Mouse (Mus musculus): ENCODE results near the gene Retreg1. TPM values are rescaled to one million over a fixed set of nuclear protein-coding genes. Genes with fewer than 3 reads are reported as not detected.

Gene Retreg1
- polyA plus RNA-seq, 1 experiment from 2014 or later, result 2.9 TPM

GRCm38 (mm10) chr15:25930657-25931056 is 87.7 kb downstream of the Retreg1 start:
- no peak overlapping the region for H3K27ac ChIP-seq (replicated peaks; ENCODE audit: low read depth, low read length)
- no peaks in the 10 kb centered on the region for H3K27me3 ChIP-seq (ENCODE audit: control insufficient read depth, insufficient read depth, low read length)
- H3K36me3 ChIP-seq (ENCODE audit: control insufficient read depth, insufficient read depth, low read length), result no peaks in the 10 kb centered on the region
- no peaks in the 10 kb centered on the region for H3K9me3 ChIP-seq (ENCODE audit: control insufficient read depth, low read length)
- no peak for DNase-seq (ENCODE audit: low spot score)
- no peak overlapping the region for H3K4me3 ChIP-seq (ENCODE audit: low read depth, low read length)
- no peak overlapping the region for H3K4me2 ChIP-seq (ENCODE audit: low read depth, severe bottlenecking)
- no peak for ATAC-seq (ENCODE audit: insufficient number of reproducible peaks, low FRiP score, low TSS enrichment, low read depth)
- 94% methylated on average over 5 of the region's 5 CpGs for WGBS
- H3K4me1 ChIP-seq (ENCODE audit: control insufficient read depth, insufficient read depth, low read length), result 0 out of 2 replicates have a peak, but pooled peaks cover 4% of the 10 kb centered on the region
- no peak overlapping the region for H3K9ac ChIP-seq (ENCODE audit: low read length)

GRCm38 (mm10) chr15:25932497-25932896 is 89.5 kb downstream of the Retreg1 start:
- Histone ChIP-seq H3K4me2 (ENCODE audit: low read depth, severe bottlenecking) (no peak overlapping the region), H3K27ac (replicated peaks; ENCODE audit: low read depth, low read length) (no peak overlapping the region), H3K9ac (ENCODE audit: low read length) (no peak overlapping the region), H3K36me3 (ENCODE audit: control insufficient read depth, insufficient read depth, low read length) (no peaks in the 10 kb centered on the region), H3K9me3 (ENCODE audit: control insufficient read depth, low read length) (no peaks in the 10 kb centered on the region), H3K27me3 (ENCODE audit: control insufficient read depth, insufficient read depth, low read length) (no peaks in the 10 kb centered on the region), H3K4me1 (ENCODE audit: control insufficient read depth, insufficient read depth, low read length) (0 out of 2 replicates have a peak, but pooled peaks cover 4% of the 10 kb centered on the region), H3K4me3 (ENCODE audit: low read depth, low read length) (no peak overlapping the region)
- DNase-seq (ENCODE audit: low spot score) (no peak), ATAC-seq (ENCODE audit: insufficient number of reproducible peaks, low FRiP score, low TSS enrichment, low read depth) (no peak)
- WGBS, result 88% methylated on average over 9 of the region's 9 CpGs

GRCm38 (mm10) chr15:25932937-25933684 is 90.1 kb downstream of the Retreg1 start:
- no peaks in the 10 kb centered on the region for H3K9me3 ChIP-seq (ENCODE audit: control insufficient read depth, low read length)
- H3K4me3 ChIP-seq (ENCODE audit: low read depth, low read length), result no peak overlapping the region
- 67% methylated on average over 16 of the region's 16 CpGs for WGBS
- no peak overlapping the region for H3K4me2 ChIP-seq (ENCODE audit: low read depth, severe bottlenecking)
- no peaks in the 10 kb centered on the region for H3K27me3 ChIP-seq (ENCODE audit: control insufficient read depth, insufficient read depth, low read length)
- DNase-seq (ENCODE audit: low spot score), result no peak
- no peaks in the 10 kb centered on the region for H3K36me3 ChIP-seq (ENCODE audit: control insufficient read depth, insufficient read depth, low read length)
- no peak overlapping the region for H3K9ac ChIP-seq (ENCODE audit: low read length)
- ATAC-seq (ENCODE audit: insufficient number of reproducible peaks, low FRiP score, low TSS enrichment, low read depth), result no peak
- H3K27ac ChIP-seq (replicated peaks; ENCODE audit: low read depth, low read length), result no peak overlapping the region
- 0 out of 2 replicates have a peak, but pooled peaks cover 4% of the 10 kb centered on the region for H3K4me1 ChIP-seq (ENCODE audit: control insufficient read depth, insufficient read depth, low read length)

- H3K9me3 ChIP-seq (ENCODE audit: control insufficient read depth, low read length), result no peaks in the 10 kb centered on the region
- no peak for ATAC-seq (ENCODE audit: insufficient number of reproducible peaks, low FRiP score, low TSS enrichment, low read depth)
- WGBS, result 65% methylated on average over 7 of the region's 7 CpGs
Measured at GRCm38 (mm10) chr15:25933685-25934108, 90.7 kb downstream of the Retreg1 start.

GRCm38 (mm10) chr15:25934411-25934810 is 91.4 kb downstream of the Retreg1 start:
- no peaks in the 10 kb centered on the region for H3K9me3 ChIP-seq (ENCODE audit: control insufficient read depth, low read length)
- H3K36me3 ChIP-seq (ENCODE audit: control insufficient read depth, insufficient read depth, low read length), result no peaks in the 10 kb centered on the region
- H3K9ac ChIP-seq (ENCODE audit: low read length), result no peak overlapping the region
- 0 out of 2 replicates have a peak, but pooled peaks cover 2% of the 10 kb centered on the region for H3K4me1 ChIP-seq (ENCODE audit: control insufficient read depth, insufficient read depth, low read length)
- H3K27me3 ChIP-seq (ENCODE audit: control insufficient read depth, insufficient read depth, low read length), result no peaks in the 10 kb centered on the region
- H3K4me3 ChIP-seq (ENCODE audit: low read depth, low read length), result no peak overlapping the region
- no peak for DNase-seq (ENCODE audit: low spot score)
- no peak overlapping the region for H3K27ac ChIP-seq (replicated peaks; ENCODE audit: low read depth, low read length)
- H3K4me2 ChIP-seq (ENCODE audit: low read depth, severe bottlenecking), result no peak overlapping the region
- WGBS, result 75% methylated on average over 7 of the region's 7 CpGs
- ATAC-seq (ENCODE audit: insufficient number of reproducible peaks, low FRiP score, low TSS enrichment, low read depth), result no peak

More at GRCm38 (mm10) chr15:25933685-25934108, 90.7 kb downstream of the Retreg1 start:
- Histone ChIP-seq H3K27ac (replicated peaks; ENCODE audit: low read depth, low read length) (no peak overlapping the region), H3K27me3 (ENCODE audit: control insufficient read depth, insufficient read depth, low read length) (no peaks in the 10 kb centered on the region), H3K4me1 (ENCODE audit: control insufficient read depth, insufficient read depth, low read length) (0 out of 2 replicates have a peak, but pooled peaks cover 4% of the 10 kb centered on the region), H3K4me2 (ENCODE audit: low read depth, severe bottlenecking) (no peak overlapping the region), H3K36me3 (ENCODE audit: control insufficient read depth, insufficient read depth, low read length) (no peaks in the 10 kb centered on the region), H3K9ac (ENCODE audit: low read length) (no peak overlapping the region), H3K4me3 (ENCODE audit: low read depth, low read length) (no peak overlapping the region)
- DNase-seq (ENCODE audit: low spot score), result no peak

GRCm38 (mm10) chr15:25938496-25938895 is 95.5 kb downstream of the Retreg1 start:
- Histone ChIP-seq H3K4me1 (ENCODE audit: control insufficient read depth, insufficient read depth, low read length) (no peaks in the 10 kb centered on the region), H3K27me3 (ENCODE audit: control insufficient read depth, insufficient read depth, low read length) (no peaks in the 10 kb centered on the region), H3K4me2 (ENCODE audit: low read depth, severe bottlenecking) (no peak overlapping the region), H3K27ac (replicated peaks; ENCODE audit: low read depth, low read length) (no peak overlapping the region), H3K36me3 (ENCODE audit: control insufficient read depth, insufficient read depth, low read length) (no peaks in the 10 kb centered on the region), H3K4me3 (ENCODE audit: low read depth, low read length) (no peak overlapping the region), H3K9me3 (ENCODE audit: control insufficient read depth, low read length) (no peaks in the 10 kb centered on the region), H3K9ac (ENCODE audit: low read length) (no peak overlapping the region)
- DNase-seq (ENCODE audit: low spot score) (no peak), ATAC-seq (ENCODE audit: insufficient number of reproducible peaks, low FRiP score, low TSS enrichment, low read depth) (no peak)
- WGBS, result 91% methylated on average over 7 of the region's 7 CpGs

- ATAC-seq (ENCODE audit: insufficient number of reproducible peaks, low FRiP score, low TSS enrichment, low read depth) (no peak), DNase-seq (ENCODE audit: low spot score) (no peak)
- 38% methylated on average over 24 of the region's 24 CpGs for WGBS
- H3K9ac ChIP-seq (ENCODE audit: low read length), result no peak overlapping the region
- no peak overlapping the region for H3K27ac ChIP-seq (replicated peaks; ENCODE audit: low read depth, low read length)
- H3K4me3 ChIP-seq (ENCODE audit: low read depth, low read length), result no peak overlapping the region
- H3K4me2 ChIP-seq (ENCODE audit: low read depth, severe bottlenecking), result peak overlapping the region; percentile 1; the same call in 1 of the 2 replicates
- no peaks in the 10 kb centered on the region for H3K9me3 ChIP-seq (ENCODE audit: control insufficient read depth, low read length)
- H3K27me3 ChIP-seq (ENCODE audit: control insufficient read depth, insufficient read depth, low read length), result no peaks in the 10 kb centered on the region
- no peaks in the 10 kb centered on the region for H3K36me3 ChIP-seq (ENCODE audit: control insufficient read depth, insufficient read depth, low read length)
- H3K4me1 ChIP-seq (ENCODE audit: control insufficient read depth, insufficient read depth, low read length), result no peaks in the 10 kb centered on the region
Measured at GRCm38 (mm10) chr15:25940397-25941377, 97.7 kb downstream of the Retreg1 start.

- H3K4me3 ChIP-seq (ENCODE audit: low read depth, low read length), result no peak overlapping the region
- 86% methylated on average over 11 of the region's 11 CpGs for WGBS
- no peak overlapping the region for H3K27ac ChIP-seq (replicated peaks; ENCODE audit: low read depth, low read length)
Measured at GRCm38 (mm10) chr15:25941514-25941913, 98.5 kb downstream of the Retreg1 start.

More at GRCm38 (mm10) chr15:25941514-25941913, 98.5 kb downstream of the Retreg1 start:
- Histone ChIP-seq H3K9ac (ENCODE audit: low read length) (no peak overlapping the region), H3K9me3 (ENCODE audit: control insufficient read depth, low read length) (no peaks in the 10 kb centered on the region), H3K4me2 (ENCODE audit: low read depth, severe bottlenecking) (no peak overlapping the region), H3K36me3 (ENCODE audit: control insufficient read depth, insufficient read depth, low read length) (no peaks in the 10 kb centered on the region), H3K4me1 (ENCODE audit: control insufficient read depth, insufficient read depth, low read length) (no peaks in the 10 kb centered on the region), H3K27me3 (ENCODE audit: control insufficient read depth, insufficient read depth, low read length) (no peaks in the 10 kb centered on the region)
- no peak for DNase-seq (ENCODE audit: low spot score)
- no peak for ATAC-seq (ENCODE audit: insufficient number of reproducible peaks, low FRiP score, low TSS enrichment, low read depth)

All from limb, embryonic 11.5 days (tissue).